In the genomic region with DNA sequence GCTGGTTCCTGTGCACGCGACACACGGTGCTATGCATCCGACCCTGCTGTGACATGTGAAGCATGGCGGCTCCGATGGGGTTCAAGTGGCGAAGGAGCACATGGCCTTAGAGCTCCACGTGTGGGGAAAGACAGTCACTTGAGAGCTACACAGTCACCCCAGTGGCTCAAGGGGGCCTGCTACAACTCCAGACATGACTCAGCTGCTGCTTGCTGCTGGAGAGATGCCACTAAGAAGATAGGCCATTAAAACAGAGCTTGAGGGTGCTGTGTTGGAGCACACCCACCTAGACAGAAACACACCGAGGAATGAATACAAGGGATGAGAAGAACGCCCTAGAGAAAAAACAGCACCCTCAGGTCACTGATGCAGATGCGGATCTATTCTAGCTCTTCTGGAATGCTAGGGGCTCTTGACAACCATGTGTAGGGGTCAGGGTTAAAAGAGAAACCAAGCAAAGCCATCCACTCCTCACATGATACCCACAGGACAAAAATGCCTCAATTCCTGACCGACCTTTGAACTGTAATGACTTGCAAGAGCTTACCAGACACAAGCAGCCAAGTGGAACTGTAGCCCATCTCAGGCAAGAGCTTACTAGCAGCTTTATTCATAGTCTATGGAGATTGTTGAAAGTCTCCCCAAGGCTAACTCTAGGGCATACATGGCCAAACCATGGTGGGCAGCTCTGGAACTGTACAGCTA, we compare ENCODE assay signal across 14 mouse cellular contexts. TPM values are rescaled to one million over a fixed set of nuclear protein-coding genes. Genes with fewer than 3 reads are reported as not detected.
DNase-seq lines count a peak whose midpoint lies in the region; ATAC-seq and TF ChIP-seq lines count a peak whose summit lies in the region.
"Had no signal": no experiment of that assay in that cellular context is flagged by ENCODE, and none has a peak within 500 bp of the region (broad histone marks: within the 10 kb centered on the region; RNA-seq: fewer than 3 reads in every experiment).

No protein-coding gene starts in this region.

- no peak for ATAC-seq in neural tube, embryonic 12.5 days (ENCODE audit: low FRiP score, low read depth)

- H3K4me2 ChIP-seq in neural tube, embryonic 12.5 days (replicated peaks): peak overlapping the region; percentile 99
- H3K4me2 ChIP-seq: limb, embryonic 15.5 days had no signal

- intact Hi-C loops in gastrocnemius, adult 2 months (cut with DNase I): no loop called here

- no peak for TF ChIP-seq POLR2A in lung, adult 2 months (IDR thresholded peaks at IDR 0.05; ENCODE audit: borderline replicate concordance, extremely low read depth, low read depth, low read length)

- H3K27ac ChIP-seq in gastrocnemius, adult 2 months: peak overlapping the region; percentile 9; the same call in 1 of the 2 replicates
- H3K27ac ChIP-seq in neural tube, embryonic 12.5 days: no peak overlapping the region
- H3K27ac ChIP-seq: limb, embryonic 15.5 days; stomach, postnatal 0 days had no signal

- H3K9ac ChIP-seq in neural tube, embryonic 12.5 days: no peak overlapping the region
- H3K9ac ChIP-seq: limb, embryonic 15.5 days had no signal

- WGBS in neural tube, embryonic 12.5 days: 88% methylated on average over 12 of the region's 12 CpGs
- WGBS in lung, adult 2 months: 75% methylated on average over 12 of the region's 12 CpGs

- TF ChIP-seq CTCF in gastrocnemius, adult 2 months (IDR thresholded peaks at IDR 0.05): no peak
- no peak for TF ChIP-seq CTCF in lung, adult 2 months (IDR thresholded peaks at IDR 0.05; ENCODE audit: insufficient read depth, low read length)

- H3K27me3 ChIP-seq in neural tube, embryonic 12.5 days (replicated peaks): no peaks in the 10 kb centered on the region
- H3K27me3 ChIP-seq: limb, embryonic 15.5 days had no signal

- peaks cover 71% of the 10 kb centered on the region for H3K4me1 ChIP-seq in neural tube, embryonic 12.5 days
- peaks cover 37% of the 10 kb centered on the region for H3K4me1 ChIP-seq in lung, adult 2 months (ENCODE audit: control insufficient read depth, insufficient read depth, low read length)

- no peak for DNase-seq in gastrocnemius, adult 2 months
- DNase-seq in gastrocnemius, adult 8-10 months (ENCODE audit: low spot score in 2 of 2): no peak
- DNase-seq in neural tube, embryonic 10.5 days (ENCODE audit: extremely low spot score, low spot score): no peak
- DNase-seq in kidney, postnatal 36 days: peak; percentile 57 to 91
- DNase-seq in lung, adult 2 months: no peak
- no peak for DNase-seq in retina, embryonic 14.5 days (ENCODE audit: low spot score)
- no peak for DNase-seq in left cerebral cortex, adult 11 months (ENCODE audit: low spot score)
- DNase-seq: cerebellum, adult 18-20 months; embryo, embryonic 11 days; layer of hippocampus, postnatal 36 days; right cerebral cortex, postnatal 4 days had no signal

- H3K9me3 ChIP-seq in neural tube, embryonic 12.5 days: no peaks in the 10 kb centered on the region
- H3K9me3 ChIP-seq: limb, embryonic 15.5 days had no signal

- no peaks in the 10 kb centered on the region for H3K36me3 ChIP-seq in neural tube, embryonic 12.5 days
- H3K36me3 ChIP-seq: limb, embryonic 15.5 days had no signal

- H3K4me3 ChIP-seq in gastrocnemius, adult 2 months: no peak overlapping the region
- H3K4me3 ChIP-seq in neural tube, embryonic 12.5 days: no peak overlapping the region
- no peak overlapping the region for H3K4me3 ChIP-seq in lung, adult 2 months (replicated peaks; ENCODE audit: extremely low read depth, low read depth, low read length)
- H3K4me3 ChIP-seq: limb, embryonic 15.5 days had no signal

RNA-seq across cellular contexts. Expression of gene Zcchc14, which starts 5.0 kb away (rescaled TPM):
- total RNA-seq in gastrocnemius, adult 2 months (2021): 10 to 100 TPM; 18.8 to 22.3 TPM
- total RNA-seq in gastrocnemius, adult 8-10 months (2022): 10 to 100 TPM; 14.2 to 19.2 (median 15.7) TPM
- polyA plus RNA-seq in neural tube, embryonic 12.5 days (2016; fragmentation: Nextera tagmentation; extraction: Ambion mirVana): 23.1 and 23.9 TPM in 2 replicates
- 40.8 and 50.9 TPM in 2 replicates for polyA plus RNA-seq in lung, adult 2 months (2012; rRNA removed)

RNA-seq across cellular contexts. Expression of gene Map1lc3b, which starts 57.5 kb away (rescaled TPM):
- 100 to 1,000 TPM; 166 to 175 TPM for total RNA-seq in gastrocnemius, adult 2 months (2021)
- 100 to 1,000 TPM; 163 to 207 (median 201) TPM for total RNA-seq in gastrocnemius, adult 8-10 months (2022)
- polyA plus RNA-seq in neural tube, embryonic 12.5 days (2016; fragmentation: Nextera tagmentation; extraction: Ambion mirVana): 344 and 353 TPM in 2 replicates
- polyA plus RNA-seq in lung, adult 2 months (2012; rRNA removed): 106 and 140 TPM in 2 replicates

Comparison
In these comparisons a context has a peak if more than half of its experiments do, and no peak if none do; other contexts are left out.
1. DNase-seq: peak in kidney, postnatal 36 days (2 of 2); none in gastrocnemius, adult 2 months (single experiment), gastrocnemius, adult 8-10 months (0 of 2), neural tube, embryonic 10.5 days (single experiment), lung, adult 2 months (single experiment), retina, embryonic 14.5 days (single experiment) and left cerebral cortex, adult 11 months (single experiment).